Mouse (Mus musculus): ENCODE measurements around the gene Hsp90ab1.

The Hsp90ab1 gene

DNA sequence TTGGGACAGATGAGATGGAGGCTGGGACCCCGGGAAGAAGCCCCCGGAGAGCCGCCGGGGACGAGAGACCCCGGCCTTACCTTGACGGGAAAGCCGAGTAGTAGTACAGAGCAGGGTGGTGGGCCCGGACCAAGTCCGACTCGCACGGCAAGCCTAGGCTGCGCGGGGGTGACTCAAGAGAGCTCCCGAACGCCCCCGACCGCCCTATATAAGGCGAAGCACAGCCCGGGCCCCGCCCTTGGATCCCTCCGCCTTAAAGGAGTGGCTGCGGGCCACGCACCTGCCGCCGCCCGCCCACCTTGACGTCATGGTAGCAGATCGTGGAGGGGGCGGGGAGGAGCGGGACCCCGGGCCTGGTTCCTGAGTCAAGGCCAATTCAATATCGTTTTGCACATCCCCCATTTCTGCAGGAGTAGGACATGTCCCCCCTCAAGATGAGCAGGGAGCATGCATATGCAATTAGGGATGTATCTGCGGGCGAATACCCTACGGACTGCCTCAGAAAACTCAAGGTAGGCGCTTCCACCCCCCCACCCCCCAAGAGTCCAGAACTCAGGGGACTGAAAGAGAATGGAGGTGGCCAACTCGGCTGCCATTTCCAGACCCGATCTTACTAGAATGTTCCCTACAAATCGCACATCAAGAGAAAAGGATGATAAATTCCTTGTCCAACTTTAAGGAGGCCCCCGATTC, at the start of gene Hsp90ab1:
Gene Hsp90ab1 (minus strand): TSS at position 185 of the 693 bp plus-strand sequence.
- peak; percentile 100 for DNase-seq

DNA sequence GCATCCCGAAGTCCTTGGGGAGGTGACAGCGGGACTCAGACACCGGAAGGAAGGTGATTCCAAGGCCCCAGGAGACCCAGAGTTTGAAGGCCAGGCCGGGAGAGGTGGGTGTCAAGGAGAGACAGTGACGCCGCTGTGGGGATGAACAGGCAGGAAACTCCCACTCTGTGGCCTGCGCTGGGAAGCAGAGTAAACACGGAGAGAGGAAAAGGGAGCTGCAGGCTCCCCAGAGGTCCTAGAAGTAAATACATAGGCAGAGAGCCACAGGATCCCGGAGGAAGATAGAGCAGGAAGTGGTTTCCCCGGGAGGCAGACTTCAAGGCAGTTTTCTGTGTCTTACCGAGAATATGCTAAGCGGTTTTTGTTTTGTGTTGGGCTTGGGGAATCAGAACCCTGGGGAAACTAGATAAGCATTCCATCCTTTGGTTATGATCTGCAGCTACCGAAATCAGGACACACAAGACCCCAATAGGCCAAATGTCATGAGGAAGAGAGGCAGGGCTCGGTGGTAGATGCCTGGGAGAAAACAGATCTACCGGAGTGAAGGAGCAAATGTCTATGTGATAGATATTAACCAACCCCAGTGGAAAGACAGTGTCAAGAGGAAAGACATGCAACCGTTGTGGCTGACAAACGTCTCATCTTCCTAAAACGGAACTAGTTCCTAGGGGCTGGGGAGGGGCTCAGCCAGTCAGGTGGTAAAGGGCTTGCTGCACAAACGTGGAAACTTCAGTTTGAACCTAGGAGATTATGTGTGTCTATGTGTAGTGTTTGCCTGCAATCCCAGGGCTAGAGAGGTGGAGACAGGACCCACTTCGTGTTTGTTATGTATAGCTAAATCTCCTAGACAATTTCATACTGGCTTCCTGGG, 46.5 kb upstream of the Hsp90ab1 start:
- peak; percentile 65 to 75 for DNase-seq

GRCm38 (mm10) chr17:45618941-45619385, 45.9 kb upstream of the Hsp90ab1 start:
- peak; percentile 68 to 80 for DNase-seq

DNA sequence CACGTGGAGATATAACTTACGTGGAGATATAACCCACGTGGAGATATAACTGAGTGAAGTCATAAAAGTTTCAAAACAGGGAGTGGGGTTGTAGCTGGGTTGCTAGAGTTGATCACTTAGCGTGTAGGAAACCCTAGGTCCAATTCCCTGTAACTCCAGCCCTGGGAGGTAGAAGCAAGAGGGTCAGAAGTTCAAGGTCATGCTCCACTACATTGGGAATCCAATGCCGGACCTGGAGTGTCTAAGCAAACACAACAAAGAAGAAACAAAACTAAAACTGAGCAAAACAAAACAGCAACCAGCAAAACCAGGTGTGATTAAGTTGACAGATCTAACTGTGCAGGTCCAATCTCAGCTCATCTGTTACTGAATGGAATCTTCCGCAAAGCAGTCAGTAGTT, 44.6 kb upstream of the Hsp90ab1 start:
- no peak for DNase-seq

DNA sequence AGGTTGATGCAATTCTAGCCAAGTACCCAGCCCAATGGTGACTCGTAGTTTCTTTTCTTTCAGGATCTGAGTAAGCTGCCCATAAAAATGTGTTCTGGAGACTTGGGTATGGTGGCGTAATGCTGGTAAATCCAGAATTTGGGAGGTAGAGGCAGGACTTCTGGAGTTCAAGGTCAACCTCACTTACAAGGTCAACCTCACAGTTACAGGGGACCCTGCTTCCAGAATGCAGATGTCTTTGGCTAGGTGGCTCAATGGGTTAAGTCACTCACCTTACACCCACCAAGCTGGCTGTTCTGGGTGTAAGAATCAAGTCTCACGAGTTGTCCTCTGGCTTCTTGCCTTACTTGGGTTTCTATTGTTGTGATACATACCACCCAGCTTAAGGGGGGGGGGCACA, 43.6 kb upstream of the Hsp90ab1 start:
- no peak for DNase-seq

GRCm38 (mm10) chr17:45616046-45616650, 43.1 kb upstream of the Hsp90ab1 start:
- no peak for DNase-seq

DNA sequence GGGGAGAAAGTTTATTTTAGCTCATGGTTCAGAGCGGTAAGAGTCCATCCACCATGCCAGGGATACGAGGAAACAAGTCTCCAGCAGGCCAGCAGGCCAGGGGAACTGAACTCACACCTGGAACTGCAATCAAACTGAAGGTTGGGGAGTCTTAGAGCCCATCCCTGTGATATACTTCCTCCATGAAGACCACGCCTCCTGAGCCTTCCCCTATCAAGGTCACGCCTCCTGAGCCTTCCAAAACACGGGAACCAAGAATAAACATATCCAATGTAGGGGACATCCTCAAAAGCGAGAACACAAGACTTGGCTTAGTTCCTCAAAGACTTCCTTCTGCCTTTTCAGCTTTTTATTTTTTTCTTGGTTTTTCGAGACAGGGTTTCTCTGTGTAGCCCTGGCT, 39.9 kb upstream of the Hsp90ab1 start:
- no peak for DNase-seq

DNA sequence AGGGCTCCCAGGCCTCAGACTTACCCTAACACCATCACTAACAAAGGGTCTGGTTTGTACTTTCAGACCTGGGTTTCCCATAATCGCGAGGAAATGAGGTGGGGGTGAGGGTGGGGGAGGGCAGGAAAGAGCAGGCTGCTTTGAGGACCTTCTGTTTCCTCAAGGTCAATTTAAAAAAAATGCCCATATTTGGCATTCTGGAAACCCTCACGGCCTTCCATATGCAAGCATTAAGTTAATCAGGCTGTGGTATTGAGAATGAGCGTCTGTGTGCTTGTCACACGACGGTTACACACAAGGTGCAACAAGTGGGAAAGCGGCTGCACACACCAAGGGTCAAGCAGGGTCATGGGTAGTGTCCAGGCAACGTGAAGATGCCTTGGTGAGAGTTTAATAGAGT, 38.9 kb upstream of the Hsp90ab1 start:
- DNase-seq = no peak

- peak in 1 of 2 experiments; percentile 38 for DNase-seq
Measured at GRCm38 (mm10) chr17:45610144-45610866, 37.2 kb upstream of the Hsp90ab1 start.

DNA sequence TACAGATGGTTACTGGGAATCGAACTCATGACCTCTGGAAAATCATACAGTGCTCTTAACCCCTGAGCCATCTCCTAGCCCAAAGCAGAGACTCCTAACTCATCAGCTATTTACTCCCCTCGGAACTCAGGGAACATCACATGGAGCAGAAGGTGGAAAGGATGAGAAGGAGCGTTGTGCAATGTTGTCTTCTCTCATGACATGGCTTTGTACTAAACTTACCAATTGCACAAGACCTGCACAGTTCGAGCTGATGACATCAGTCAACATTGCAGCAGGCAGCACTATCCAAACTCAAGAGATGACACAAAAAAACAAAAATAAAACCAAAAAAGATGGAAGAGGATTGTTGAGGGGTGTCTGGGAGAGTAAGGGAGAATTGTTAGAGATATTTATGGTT, 35.3 kb upstream of the Hsp90ab1 start:
- no peak for DNase-seq

DNA sequence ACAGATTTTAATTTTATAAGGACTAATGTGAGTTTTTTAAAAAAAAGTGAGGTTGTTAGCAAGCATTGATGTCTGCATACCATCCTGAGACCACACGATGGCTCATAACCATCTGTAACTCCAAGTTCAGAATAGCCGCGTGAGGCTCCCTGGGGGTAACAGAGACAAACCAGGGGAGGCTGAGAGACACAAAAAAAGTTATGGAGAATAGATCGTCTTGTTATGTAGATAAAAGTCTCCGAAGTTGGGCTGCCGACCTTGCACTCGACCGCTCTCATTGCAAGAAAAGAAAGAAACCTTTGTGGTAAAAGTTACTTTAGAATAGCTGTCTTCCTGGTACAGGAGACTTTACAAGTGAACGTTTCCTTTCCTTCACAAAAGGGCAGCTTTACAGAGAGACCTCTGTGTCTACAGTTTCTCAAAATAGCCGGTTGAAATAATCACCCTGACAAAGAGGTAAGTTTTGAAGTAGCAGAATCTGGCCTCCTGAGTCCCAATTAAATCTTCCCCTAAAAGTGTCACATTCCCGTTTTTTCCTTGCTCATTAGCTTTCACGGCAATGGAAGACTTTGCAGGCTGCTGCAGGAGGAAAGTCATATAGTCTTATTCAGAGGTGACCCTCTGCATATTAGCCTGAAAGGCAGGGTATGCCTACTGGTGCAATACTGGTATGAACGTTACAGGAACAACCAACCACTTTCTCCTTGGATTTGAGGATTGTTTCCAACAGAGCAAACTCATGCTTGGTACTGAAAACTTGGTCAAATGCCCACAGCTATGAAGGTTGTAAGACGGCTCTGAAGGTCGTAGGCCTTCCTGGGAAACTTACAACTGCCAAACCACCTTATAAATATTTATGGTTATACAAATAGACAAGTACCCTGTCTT, 34.2 kb upstream of the Hsp90ab1 start:
- no peak for DNase-seq

- no peak for DNase-seq
Measured at GRCm38 (mm10) chr17:45602984-45603383, 29.9 kb upstream of the Hsp90ab1 start.

DNA sequence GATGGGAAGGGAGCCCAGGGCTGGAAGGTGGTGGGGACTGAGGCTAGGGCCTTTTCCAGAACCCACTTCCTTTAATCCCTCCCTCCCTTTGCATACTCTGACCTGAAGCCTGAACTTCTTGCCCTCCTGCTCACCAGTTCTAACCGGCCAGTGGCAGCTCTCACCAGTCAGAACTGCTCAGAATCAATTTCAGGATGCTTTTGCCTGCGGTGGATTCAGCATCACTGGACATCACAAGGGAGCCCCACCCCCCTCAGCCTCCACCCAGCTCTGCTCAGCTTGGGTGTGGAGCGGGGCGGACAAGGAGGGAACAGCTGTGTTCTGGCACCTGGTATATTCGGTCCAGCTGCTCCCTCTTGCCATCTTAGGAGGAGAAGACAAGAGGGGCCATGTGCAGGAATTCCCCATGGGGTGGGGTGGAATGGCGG, 28.8 kb upstream of the Hsp90ab1 start, which contains the start of gene Mymx:
Gene Mymx (minus strand): TSS at position 226 of the 428 bp plus-strand sequence.
- DNase-seq = peak; percentile 70 to 76

DNA sequence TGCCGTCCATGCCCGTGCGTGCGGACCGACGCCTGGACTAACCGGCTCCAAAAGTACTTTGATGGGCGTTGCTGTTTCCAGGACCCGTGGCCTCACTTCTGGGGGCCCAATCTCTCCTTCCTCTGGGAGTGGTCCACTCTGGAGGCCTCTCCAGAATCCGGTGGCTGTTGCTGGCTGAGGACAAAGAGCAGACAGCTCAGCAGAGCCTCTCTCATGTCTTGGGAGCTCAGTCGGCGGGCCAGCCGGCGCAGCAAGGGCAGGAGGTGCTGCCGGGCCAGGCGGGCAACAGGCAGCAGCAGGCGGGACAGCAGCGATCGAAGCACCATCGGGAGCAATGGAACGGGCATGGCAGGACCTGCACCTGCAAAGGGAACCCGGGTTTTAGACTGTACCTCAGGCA, 28.3 kb upstream of the Hsp90ab1 start:
- peak in 1 of 2 experiments; percentile 49 for DNase-seq

GRCm38 (mm10) chr17:45600267-45600666, 27.2 kb upstream of the Hsp90ab1 start:
- DNase-seq = no peak

DNA sequence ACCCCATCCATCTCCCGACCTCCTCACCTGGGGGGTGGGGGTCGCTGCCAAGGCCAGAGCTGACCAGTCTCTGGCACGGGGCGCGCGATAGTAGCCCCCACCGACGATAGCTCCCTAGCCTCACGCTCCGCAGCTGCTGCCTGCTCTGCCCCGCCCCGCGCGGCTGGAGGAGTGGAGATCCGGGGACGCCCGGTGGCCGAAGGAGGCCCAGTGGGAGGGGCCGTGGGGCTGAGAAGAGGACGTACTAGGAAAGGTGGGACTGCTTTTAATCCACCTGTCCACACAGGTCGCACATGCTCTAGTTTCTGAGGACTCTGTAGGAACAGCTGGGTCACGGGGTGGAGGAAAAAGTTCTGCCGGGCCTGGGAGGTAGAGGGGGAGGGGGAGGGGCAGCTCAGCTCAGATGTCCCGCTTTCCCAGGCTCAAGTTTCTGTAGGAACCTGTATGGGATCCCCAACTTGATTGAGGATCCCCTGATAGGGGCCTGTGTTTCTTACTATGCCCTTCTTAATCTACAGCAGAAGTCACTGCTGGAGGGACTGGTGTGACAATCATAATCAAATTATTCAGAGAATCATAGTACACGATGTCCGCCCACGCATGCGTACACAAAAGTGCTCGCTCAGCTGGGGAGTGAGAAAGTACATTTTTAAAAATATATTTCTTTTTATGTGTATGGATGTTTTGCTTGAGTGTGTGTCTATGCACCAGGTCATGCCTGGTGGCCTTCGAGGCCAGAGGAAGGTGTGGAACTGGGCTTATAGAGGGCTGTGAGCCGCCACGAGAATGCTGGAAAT, 26.6 kb upstream of the Hsp90ab1 start, which contains the start of gene Slc29a1:
Gene Slc29a1 (minus strand): TSS at position 161 of the 797 bp plus-strand sequence.
- DNase-seq = peak; percentile 84 to 90

GRCm38 (mm10) chr17:45598891-45599290, 25.8 kb upstream of the Hsp90ab1 start:
- DNase-seq = no peak

DNA sequence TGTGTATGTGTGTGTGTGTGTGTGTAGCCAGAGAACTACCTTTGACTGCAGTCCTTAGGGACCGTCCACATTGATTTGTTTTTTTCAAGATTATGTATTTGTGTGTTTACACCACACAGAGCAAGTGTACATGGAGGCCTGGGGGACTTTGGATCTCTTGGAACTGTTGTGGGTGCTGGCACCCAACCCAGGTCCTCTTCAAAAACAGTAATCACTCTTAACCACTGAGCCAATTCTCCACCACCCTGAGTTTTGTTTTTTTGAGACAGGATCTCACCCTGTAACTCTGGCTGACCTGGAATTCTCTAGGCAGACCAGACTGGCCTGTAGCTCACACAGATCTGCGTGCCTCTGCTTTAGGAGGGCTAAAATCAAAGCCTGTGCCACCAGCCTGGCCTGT, 25.3 kb upstream of the Hsp90ab1 start:
- DNase-seq = no peak

DNA sequence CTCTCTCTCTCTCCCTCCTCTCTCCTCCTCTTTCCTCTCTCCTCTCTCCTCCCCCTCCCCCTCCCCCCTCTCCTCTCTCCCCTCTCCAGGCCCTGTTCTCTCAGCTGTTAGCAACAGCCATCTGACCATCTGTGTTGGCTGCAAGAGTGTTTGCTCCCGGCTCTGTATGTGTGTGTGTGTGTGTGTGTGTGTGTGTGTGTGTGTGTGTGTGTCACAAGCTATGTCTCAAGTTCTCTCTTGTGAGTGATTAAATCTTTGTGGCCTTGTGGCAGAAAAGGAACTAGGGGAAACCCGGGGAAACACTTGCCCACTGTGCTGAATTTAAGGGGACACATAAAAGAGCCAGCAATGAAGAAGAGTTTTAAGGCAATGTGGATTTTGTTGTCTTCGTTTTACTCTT, 24.7 kb upstream of the Hsp90ab1 start:
- peak in 1 of 2 experiments; percentile 43 for DNase-seq

GRCm38 (mm10) chr17:45596631-45597396, 23.7 kb upstream of the Hsp90ab1 start:
- peak; percentile 78 to 87 for DNase-seq

Measured in kidney, postnatal 4 days (tissue).